Mouse (Mus musculus): Measurements from ENCODE around the gene Mfsd4a. TPM values are rescaled to one million over a fixed set of nuclear protein-coding genes. Genes with fewer than 3 reads are reported as not detected.

Mfsd4a gene
- polyA plus RNA-seq, 1 experiment from 2014 or later, result 10.7 TPM

- no peaks in the 10 kb centered on the region for H3K27me3 ChIP-seq (ENCODE audit: control insufficient read depth, insufficient read depth, low read length)
- no peak for ATAC-seq (ENCODE audit: insufficient read depth, low FRiP score, low TSS enrichment)
- 88% methylated on average over 3 of the region's 3 CpGs for WGBS
Measured at GRCm38 (mm10) chr1:132037746-132038145, 30.1 kb downstream of the Mfsd4a start.

GRCm38 (mm10) chr1:132032172-132032571 lies 35.7 kb downstream of the Mfsd4a start:
- H3K36me3 ChIP-seq (ENCODE audit: control insufficient read depth, insufficient read depth, low read length), result no peaks in the 10 kb centered on the region
- ATAC-seq (ENCODE audit: insufficient read depth, low FRiP score, low TSS enrichment), result no peak
- DNase-seq (ENCODE audit: low spot score), result no peak
- H3K9me3 ChIP-seq (ENCODE audit: control insufficient read depth, low read length), result no peaks in the 10 kb centered on the region
- H3K4me3 ChIP-seq (ENCODE audit: low read depth, low read length), result no peak overlapping the region
- WGBS, result 94% methylated on average over 7 of the region's 7 CpGs
- no peaks in the 10 kb centered on the region for H3K4me1 ChIP-seq (ENCODE audit: control insufficient read depth, insufficient read depth, low read length)
- H3K9ac ChIP-seq (ENCODE audit: low read length), result no peak overlapping the region
- no peaks in the 10 kb centered on the region for H3K27me3 ChIP-seq (ENCODE audit: control insufficient read depth, insufficient read depth, low read length)
- H3K4me2 ChIP-seq (ENCODE audit: low read depth), result no peak overlapping the region
- H3K27ac ChIP-seq (ENCODE audit: low read depth, low read length), result no peak overlapping the region

More at GRCm38 (mm10) chr1:132037746-132038145, 30.1 kb downstream of the Mfsd4a start:
- Histone ChIP-seq H3K9me3 (ENCODE audit: control insufficient read depth, low read length) (no peaks in the 10 kb centered on the region), H3K4me3 (ENCODE audit: low read depth, low read length) (no peak overlapping the region), H3K27ac (ENCODE audit: low read depth, low read length) (no peak overlapping the region), H3K4me1 (ENCODE audit: control insufficient read depth, insufficient read depth, low read length) (no peaks in the 10 kb centered on the region), H3K36me3 (ENCODE audit: control insufficient read depth, insufficient read depth, low read length) (no peaks in the 10 kb centered on the region), H3K9ac (ENCODE audit: low read length) (no peak overlapping the region), H3K4me2 (ENCODE audit: low read depth) (no peak overlapping the region)
- no peak for DNase-seq (ENCODE audit: low spot score)

GRCm38 (mm10) chr1:132030574-132030973 lies 37.3 kb downstream of the Mfsd4a start:
- no peak for DNase-seq (ENCODE audit: low spot score)
- 67% methylated on average over 2 of the region's 2 CpGs for WGBS
- ATAC-seq (ENCODE audit: insufficient read depth, low FRiP score, low TSS enrichment), result no peak

GRCm38 (mm10) chr1:132028413-132028812 lies 39.4 kb downstream of the Mfsd4a start:
- no peak for ATAC-seq (ENCODE audit: insufficient read depth, low FRiP score, low TSS enrichment)
- H3K36me3 ChIP-seq (ENCODE audit: control insufficient read depth, insufficient read depth, low read length), result no peaks in the 10 kb centered on the region; the same call in 1 of the 2 replicates
- 95% methylated on average over 9 of the region's 9 CpGs for WGBS

More at GRCm38 (mm10) chr1:132030574-132030973, 37.3 kb downstream of the Mfsd4a start:
- H3K4me1 ChIP-seq (ENCODE audit: control insufficient read depth, insufficient read depth, low read length), result no peaks in the 10 kb centered on the region
- H3K4me3 ChIP-seq (ENCODE audit: low read depth, low read length), result no peak overlapping the region
- no peak overlapping the region for H3K9ac ChIP-seq (ENCODE audit: low read length)
- H3K9me3 ChIP-seq (ENCODE audit: control insufficient read depth, low read length), result no peaks in the 10 kb centered on the region
- no peaks in the 10 kb centered on the region for H3K27me3 ChIP-seq (ENCODE audit: control insufficient read depth, insufficient read depth, low read length)
- H3K27ac ChIP-seq (ENCODE audit: low read depth, low read length), result no peak overlapping the region
- no peaks in the 10 kb centered on the region for H3K36me3 ChIP-seq (ENCODE audit: control insufficient read depth, insufficient read depth, low read length)
- no peak overlapping the region for H3K4me2 ChIP-seq (ENCODE audit: low read depth)

GRCm38 (mm10) chr1:132027978-132028377 lies 39.9 kb downstream of the Mfsd4a start:
- Histone ChIP-seq H3K4me3 (ENCODE audit: low read depth, low read length) (no peak overlapping the region), H3K27ac (ENCODE audit: low read depth, low read length) (no peak overlapping the region), H3K9me3 (ENCODE audit: control insufficient read depth, low read length) (no peaks in the 10 kb centered on the region), H3K4me2 (ENCODE audit: low read depth) (no peak overlapping the region), H3K4me1 (ENCODE audit: control insufficient read depth, insufficient read depth, low read length) (no peaks in the 10 kb centered on the region), H3K9ac (ENCODE audit: low read length) (no peak overlapping the region), H3K27me3 (ENCODE audit: control insufficient read depth, insufficient read depth, low read length) (no peaks in the 10 kb centered on the region), H3K36me3 (ENCODE audit: control insufficient read depth, insufficient read depth, low read length) (no peaks in the 10 kb centered on the region; the same call in 1 of the 2 replicates)
- DNase-seq (ENCODE audit: low spot score), result no peak
- 97% methylated on average over 5 of the region's 5 CpGs for WGBS
- ATAC-seq (ENCODE audit: insufficient read depth, low FRiP score, low TSS enrichment), result no peak

More at GRCm38 (mm10) chr1:132028413-132028812, 39.4 kb downstream of the Mfsd4a start:
- no peak for DNase-seq (ENCODE audit: low spot score)
- Histone ChIP-seq H3K4me3 (ENCODE audit: low read depth, low read length) (no peak overlapping the region), H3K27me3 (ENCODE audit: control insufficient read depth, insufficient read depth, low read length) (no peaks in the 10 kb centered on the region), H3K27ac (ENCODE audit: low read depth, low read length) (no peak overlapping the region), H3K9me3 (ENCODE audit: control insufficient read depth, low read length) (no peaks in the 10 kb centered on the region), H3K9ac (ENCODE audit: low read length) (no peak overlapping the region), H3K4me1 (ENCODE audit: control insufficient read depth, insufficient read depth, low read length) (no peaks in the 10 kb centered on the region), H3K4me2 (ENCODE audit: low read depth) (no peak overlapping the region)

- ATAC-seq (ENCODE audit: insufficient read depth, low FRiP score, low TSS enrichment) (no peak), DNase-seq (ENCODE audit: low spot score) (no peak)
- WGBS, result 92% methylated on average over 11 of the region's 11 CpGs
- H3K4me3 ChIP-seq (ENCODE audit: low read depth, low read length), result no peak overlapping the region
- peaks cover 2% of the 10 kb centered on the region; the same call in 1 of the 2 replicates for H3K36me3 ChIP-seq (ENCODE audit: control insufficient read depth, insufficient read depth, low read length)
- no peak overlapping the region for H3K9ac ChIP-seq (ENCODE audit: low read length)
- H3K4me2 ChIP-seq (ENCODE audit: low read depth), result no peak overlapping the region
- no peaks in the 10 kb centered on the region for H3K27me3 ChIP-seq (ENCODE audit: control insufficient read depth, insufficient read depth, low read length)
- no peak overlapping the region for H3K27ac ChIP-seq (ENCODE audit: low read depth, low read length)
- H3K4me1 ChIP-seq (ENCODE audit: control insufficient read depth, insufficient read depth, low read length), result no peaks in the 10 kb centered on the region
- H3K9me3 ChIP-seq (ENCODE audit: control insufficient read depth, low read length), result no peaks in the 10 kb centered on the region
Measured at GRCm38 (mm10) chr1:132026925-132027646, 40.8 kb downstream of the Mfsd4a start.

GRCm38 (mm10) chr1:132022107-132022506 lies 45.8 kb downstream of the Mfsd4a start:
- Histone ChIP-seq H3K27me3 (ENCODE audit: control insufficient read depth, insufficient read depth, low read length) (no peaks in the 10 kb centered on the region), H3K4me1 (ENCODE audit: control insufficient read depth, insufficient read depth, low read length) (no peaks in the 10 kb centered on the region), H3K36me3 (ENCODE audit: control insufficient read depth, insufficient read depth, low read length) (peaks cover 10% of the 10 kb centered on the region), H3K27ac (ENCODE audit: low read depth, low read length) (no peak overlapping the region), H3K4me2 (ENCODE audit: low read depth) (no peak overlapping the region), H3K9me3 (ENCODE audit: control insufficient read depth, low read length) (no peaks in the 10 kb centered on the region), H3K9ac (ENCODE audit: low read length) (no peak overlapping the region), H3K4me3 (ENCODE audit: low read depth, low read length) (no peak overlapping the region)
- WGBS, result 93% methylated on average over 3 of the region's 3 CpGs
- DNase-seq (ENCODE audit: low spot score) (no peak), ATAC-seq (ENCODE audit: insufficient read depth, low FRiP score, low TSS enrichment) (no peak)

GRCm38 (mm10) chr1:132019876-132020275 lies 48.0 kb downstream of the Mfsd4a start:
- DNase-seq (ENCODE audit: low spot score), result no peak
- H3K27ac ChIP-seq (ENCODE audit: low read depth, low read length), result no peak overlapping the region
- H3K9ac ChIP-seq (ENCODE audit: low read length), result no peak overlapping the region
- no peak for ATAC-seq (ENCODE audit: insufficient read depth, low FRiP score, low TSS enrichment)
- peaks cover 10% of the 10 kb centered on the region for H3K36me3 ChIP-seq (ENCODE audit: control insufficient read depth, insufficient read depth, low read length)
- no peak overlapping the region for H3K4me2 ChIP-seq (ENCODE audit: low read depth)
- H3K4me1 ChIP-seq (ENCODE audit: control insufficient read depth, insufficient read depth, low read length), result no peaks in the 10 kb centered on the region
- no peaks in the 10 kb centered on the region for H3K27me3 ChIP-seq (ENCODE audit: control insufficient read depth, insufficient read depth, low read length)
- 97% methylated on average over 7 of the region's 7 CpGs for WGBS
- no peaks in the 10 kb centered on the region for H3K9me3 ChIP-seq (ENCODE audit: control insufficient read depth, low read length)
- no peak overlapping the region for H3K4me3 ChIP-seq (ENCODE audit: low read depth, low read length)

GRCm38 (mm10) chr1:132016691-132017090 lies 51.2 kb downstream of the Mfsd4a start:
- Histone ChIP-seq H3K4me2 (ENCODE audit: low read depth) (no peak overlapping the region), H3K9ac (ENCODE audit: low read length) (no peak overlapping the region), H3K4me3 (ENCODE audit: low read depth, low read length) (no peak overlapping the region), H3K27me3 (ENCODE audit: control insufficient read depth, insufficient read depth, low read length) (no peaks in the 10 kb centered on the region), H3K27ac (ENCODE audit: low read depth, low read length) (no peak overlapping the region), H3K4me1 (ENCODE audit: control insufficient read depth, insufficient read depth, low read length) (no peaks in the 10 kb centered on the region), H3K9me3 (ENCODE audit: control insufficient read depth, low read length) (no peaks in the 10 kb centered on the region), H3K36me3 (ENCODE audit: control insufficient read depth, insufficient read depth, low read length) (peaks cover 8% of the 10 kb centered on the region)
- ATAC-seq (ENCODE audit: insufficient read depth, low FRiP score, low TSS enrichment) (no peak), DNase-seq (ENCODE audit: low spot score) (no peak)
- WGBS, result 97% methylated on average over 1 of the region's 1 CpGs
